Mouse (Mus musculus) spleen, postnatal 10 days (tissue): Measurements from ENCODE around the gene Ptbp2.

Experiments used
- DNase-seq, 2 experiments: peaks; one replicate each; pipeline ENCODE4 v3.0.0; 2021 to 2022; ENCODE audit warnings: low spot score in 2 of 2

The Ptbp2 gene

GRCm38 (mm10) chr3:119784366-119784765 lies at the start of gene Ptbp2:
TSS of gene Ptbp2 (minus strand) at chr3:119784466.
- no peak for DNase-seq

DNA sequence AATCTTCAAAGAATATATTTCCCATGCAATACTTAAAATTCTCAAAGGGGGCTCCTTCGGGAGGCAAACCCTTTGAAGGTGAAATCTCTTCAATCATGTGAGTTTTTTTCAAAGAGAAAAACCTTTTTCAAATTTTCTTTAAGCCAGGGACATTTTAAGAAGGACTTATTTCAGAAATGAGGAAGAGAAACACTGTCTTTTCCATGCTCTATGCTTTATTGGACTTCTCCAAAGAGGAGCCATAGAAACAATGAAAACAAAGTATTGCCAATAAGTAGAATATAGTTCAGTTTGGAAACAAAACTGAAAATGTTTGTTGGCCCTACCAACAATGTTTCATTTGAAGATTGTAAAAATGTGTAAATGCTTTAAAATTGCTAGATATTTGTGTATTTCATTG lies 30.4 kb upstream of the Ptbp2 start:
- DNase-seq = no peak

DNA sequence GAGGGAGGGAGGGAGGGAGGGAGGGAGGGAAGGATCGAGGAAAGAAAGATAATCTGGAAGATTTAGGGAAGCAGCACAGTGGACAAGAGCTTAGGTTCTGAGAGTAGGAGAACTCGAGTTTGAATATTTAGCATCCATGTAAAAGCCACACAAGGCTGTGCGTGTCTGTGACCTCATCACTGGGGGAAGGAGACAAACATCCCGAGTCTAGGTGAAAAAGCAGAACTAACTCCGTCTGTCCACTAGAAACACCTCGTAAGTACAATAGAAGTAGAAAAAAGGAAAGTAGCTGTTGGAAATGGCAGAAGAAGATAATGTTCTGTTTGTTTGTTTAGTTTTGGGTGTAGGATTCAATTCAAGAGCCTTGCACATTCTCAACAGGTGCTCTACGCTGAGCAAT lies 21.9 kb upstream of the Ptbp2 start:
- no peak for DNase-seq

DNA sequence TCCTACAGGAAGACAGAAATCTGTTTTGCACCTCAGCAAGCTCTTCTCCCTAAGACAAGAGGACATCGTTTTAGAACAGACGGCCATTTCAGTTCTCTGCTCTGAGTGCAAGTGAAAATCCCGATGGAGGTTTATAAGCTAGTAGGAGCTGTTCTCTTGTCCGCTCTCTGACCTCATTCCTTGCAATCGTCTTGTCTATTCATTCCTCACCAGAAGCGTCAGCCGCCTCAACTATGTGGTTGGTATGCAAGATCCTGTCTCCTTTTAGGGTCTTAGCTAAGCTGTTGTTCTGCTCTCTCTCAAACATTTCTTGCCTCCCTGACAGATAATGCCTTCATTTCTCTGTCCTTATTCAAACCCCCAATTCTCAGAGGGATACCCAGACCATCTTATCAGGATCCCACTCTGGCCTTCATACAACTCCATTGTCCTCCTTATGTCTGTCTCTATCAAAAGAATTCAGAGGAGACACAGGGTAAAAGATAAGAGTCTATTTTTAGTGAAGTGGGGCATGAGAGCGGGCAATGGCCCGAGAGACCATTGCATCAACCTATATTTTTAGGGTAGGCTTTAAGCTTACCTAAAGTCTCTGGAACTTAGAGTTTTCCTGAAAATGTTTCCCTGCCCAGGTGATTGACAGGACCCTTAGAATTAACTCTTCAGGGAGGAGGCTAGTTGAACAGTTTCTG lies 10.6 kb upstream of the Ptbp2 start:
- no peak for DNase-seq

GRCm38 (mm10) chr3:119782946-119783701 lies 1.1 kb downstream of the Ptbp2 start:
- DNase-seq = peak; percentile 81 to 88

- DNase-seq = peak; percentile 53 to 56
These were observed 2.0 kb downstream of the Ptbp2 start for GRCm38 (mm10) chr3:119782022-119782945.

GRCm38 (mm10) chr3:119780876-119781275 lies 3.4 kb downstream of the Ptbp2 start:
- no peak for DNase-seq

DNA sequence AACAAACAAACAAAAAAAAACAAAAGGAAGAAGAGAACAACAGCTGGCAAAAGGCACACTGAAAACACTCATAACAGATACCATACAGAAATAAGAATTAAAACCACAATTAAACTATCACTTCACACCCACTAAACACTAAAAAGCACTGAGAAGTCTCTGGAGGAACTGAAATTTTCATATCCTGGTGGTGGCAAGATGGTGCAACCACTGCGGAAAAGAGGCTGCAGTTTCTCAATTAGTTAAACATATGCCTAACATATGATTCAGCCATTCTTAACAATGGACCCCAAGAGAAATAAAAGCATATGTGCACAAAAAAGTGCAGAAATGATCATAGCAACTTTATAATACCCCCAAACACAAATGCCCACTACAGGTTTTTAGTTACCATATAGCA lies 5.0 kb downstream of the Ptbp2 start:
- DNase-seq = no peak

- no peak for DNase-seq
These were observed 5.8 kb downstream of the Ptbp2 start for GRCm38 (mm10) chr3:119778431-119778830.

- DNase-seq = no peak
These were observed 8.1 kb downstream of the Ptbp2 start for GRCm38 (mm10) chr3:119776129-119776528.

DNA sequence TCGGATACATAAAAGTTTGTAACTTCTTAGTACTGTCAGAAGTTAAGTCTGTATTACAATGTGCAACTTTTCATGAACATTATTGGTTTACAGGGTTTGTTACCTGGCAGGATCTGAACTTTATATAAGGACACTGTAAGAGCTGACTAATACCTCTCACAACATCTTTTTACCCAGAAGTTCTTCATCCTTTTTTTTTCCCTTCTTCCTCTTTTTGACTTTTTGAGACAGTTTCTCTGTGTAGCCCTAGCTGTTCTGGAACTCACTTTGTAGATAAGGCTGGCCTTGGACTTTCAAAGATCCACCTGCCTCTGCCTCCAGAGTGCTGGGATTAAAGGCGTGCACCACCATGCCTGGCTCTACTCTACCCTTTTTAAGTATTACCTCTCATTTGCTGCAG lies 11.5 kb downstream of the Ptbp2 start:
- no peak for DNase-seq

- no peak for DNase-seq
These were observed 20.5 kb downstream of the Ptbp2 start for GRCm38 (mm10) chr3:119763772-119764171.

- no peak for DNase-seq
These were observed 22.5 kb downstream of the Ptbp2 start for GRCm38 (mm10) chr3:119761732-119762131.

DNA sequence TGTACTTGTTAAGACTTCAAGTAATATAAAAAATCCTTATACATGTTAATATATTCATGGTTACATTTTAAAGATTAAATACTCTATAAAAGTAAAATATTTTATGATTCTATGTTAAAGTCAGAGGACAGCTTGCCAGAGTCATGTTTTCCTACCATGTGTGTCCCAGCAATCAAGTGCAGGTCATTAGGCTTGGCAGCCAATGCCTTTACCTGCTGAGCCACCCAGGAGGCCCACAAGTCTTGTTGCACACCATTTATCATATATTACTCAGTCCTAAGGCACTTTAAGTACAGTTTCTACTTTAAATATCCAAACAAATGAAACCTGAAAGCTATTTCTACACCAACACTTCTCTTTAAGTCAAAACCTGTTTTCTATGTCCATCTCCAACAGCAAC lies 30.5 kb downstream of the Ptbp2 start:
- no peak for DNase-seq

DNA sequence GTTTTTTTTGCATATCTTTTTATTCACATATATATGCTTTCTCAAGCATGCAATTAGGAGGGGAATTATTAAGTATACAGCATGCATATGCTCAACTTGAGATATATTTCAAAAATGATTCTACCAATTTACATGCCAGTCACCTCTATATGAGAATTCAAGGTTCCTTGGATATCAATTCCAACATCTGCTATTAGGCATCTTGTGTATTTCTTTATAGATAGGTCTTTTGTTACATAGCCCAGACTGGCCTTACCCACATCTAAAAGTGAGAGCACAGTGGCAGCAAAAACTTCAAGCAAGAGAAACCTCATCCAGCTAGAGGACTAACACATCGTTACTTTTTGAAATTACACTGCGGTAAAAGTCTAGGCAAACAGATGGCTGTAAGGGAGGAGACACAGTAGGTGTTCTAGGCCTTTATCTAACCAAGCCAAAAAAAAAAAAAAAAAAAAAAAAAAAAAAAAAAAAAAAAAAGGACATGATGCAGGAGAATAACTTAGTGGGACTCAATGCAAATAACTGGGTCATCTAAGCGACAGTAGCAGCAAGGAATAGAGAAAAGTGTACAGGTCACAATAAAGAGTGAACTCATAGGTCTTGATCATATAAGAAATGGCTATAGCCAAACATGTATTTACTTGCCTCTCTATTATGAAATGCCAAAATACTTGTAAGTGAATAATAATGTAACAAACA lies 34.6 kb downstream of the Ptbp2 start:
- DNase-seq = no peak

DNA sequence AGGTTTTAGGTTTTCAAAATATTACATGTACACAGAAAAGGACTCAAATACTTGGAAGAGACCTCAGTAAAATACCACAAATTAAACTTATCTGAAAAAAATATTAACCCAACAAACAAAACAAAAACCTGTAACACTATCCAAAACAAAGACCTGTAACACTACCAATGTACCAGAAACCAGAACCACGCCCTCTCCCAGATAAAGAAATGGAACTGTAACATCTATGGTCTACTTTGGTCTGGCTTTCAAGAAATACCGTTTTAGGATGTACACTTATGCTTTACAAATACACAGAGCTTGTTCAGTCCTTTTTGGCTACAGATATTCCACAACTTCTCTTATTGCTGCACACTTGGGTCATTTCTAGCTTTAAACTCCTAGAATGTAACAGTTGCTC lies 35.1 kb downstream of the Ptbp2 start:
- no peak for DNase-seq

DNA sequence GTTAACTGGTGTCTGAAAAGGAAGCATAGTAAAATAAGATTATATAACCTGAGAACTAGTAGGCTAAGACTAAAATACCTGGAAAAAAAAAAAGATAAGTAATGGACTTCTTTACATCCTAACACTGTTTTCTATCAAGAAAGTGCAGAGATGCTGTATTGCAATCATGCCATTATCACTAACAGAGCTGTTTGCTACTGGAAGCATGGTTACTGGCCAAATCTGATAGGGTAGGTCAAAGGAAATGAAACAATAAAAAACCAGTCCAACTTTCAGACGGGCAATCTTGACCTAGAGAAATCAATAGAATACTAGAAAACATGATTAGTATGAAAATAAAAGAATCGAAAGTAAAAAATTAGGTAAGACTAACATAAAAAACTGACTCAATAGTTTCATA lies 37.6 kb downstream of the Ptbp2 start:
- no peak for DNase-seq

- DNase-seq = no peak
These were observed 38.5 kb downstream of the Ptbp2 start for GRCm38 (mm10) chr3:119745801-119746200.

GRCm38 (mm10) chr3:119729863-119730262 lies 54.4 kb downstream of the Ptbp2 start:
- no peak for DNase-seq

DNA sequence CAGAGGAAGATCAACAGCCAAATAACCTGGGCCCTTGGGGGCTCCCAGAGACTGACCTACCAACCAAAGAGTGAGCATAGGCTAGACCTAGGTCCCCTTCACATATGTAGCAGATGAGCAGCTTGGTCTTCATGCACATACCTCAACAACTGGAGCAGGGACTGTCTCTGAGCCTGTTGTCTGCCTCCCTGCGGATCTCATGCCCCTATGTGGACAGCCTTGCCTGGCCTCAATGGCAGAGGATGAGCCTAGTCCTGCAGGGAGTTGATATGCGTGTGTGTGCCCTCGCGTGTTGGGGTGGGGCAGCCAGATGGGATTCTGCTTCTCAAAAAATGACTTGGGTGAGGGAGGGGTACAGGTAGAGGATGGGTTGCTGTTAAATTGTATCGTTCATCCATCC lies 72.2 kb downstream of the Ptbp2 start:
- DNase-seq = no peak

DNA sequence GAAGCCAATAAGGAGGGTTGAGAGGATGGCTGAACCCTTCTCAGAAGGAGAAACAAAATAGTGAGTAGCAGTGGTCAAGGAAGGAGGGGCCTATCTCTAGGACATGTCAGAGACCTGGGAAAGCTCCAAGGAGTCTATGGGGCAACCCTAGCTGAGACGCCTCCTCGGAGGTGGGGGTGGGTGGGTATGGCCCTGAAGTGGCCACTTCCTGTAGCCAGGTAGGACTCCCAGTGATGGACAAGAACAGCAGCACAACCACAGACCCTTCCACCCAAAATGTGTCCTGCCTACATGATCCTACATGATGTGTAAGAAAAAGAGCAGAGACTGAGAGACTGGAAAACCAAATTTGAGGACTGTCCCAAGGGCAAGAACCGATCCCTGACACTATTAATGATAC lies 72.8 kb downstream of the Ptbp2 start:
- DNase-seq = no peak

GRCm38 (mm10) chr3:119701467-119701866 lies 82.8 kb downstream of the Ptbp2 start:
- DNase-seq = no peak
